Mouse (Mus musculus): ENCODE data around the gene Sdr39u1. TPM values are rescaled to one million over a fixed set of nuclear protein-coding genes. Genes with fewer than 3 reads are reported as not detected.
A peak's percentile ranks its signal among the peaks of the same experiment; 100 is the strongest.

Sdr39u1 gene
- total and polyA plus RNA-seq, 2 experiments from 2014 or later: 131 to 146 TPM

DNA sequence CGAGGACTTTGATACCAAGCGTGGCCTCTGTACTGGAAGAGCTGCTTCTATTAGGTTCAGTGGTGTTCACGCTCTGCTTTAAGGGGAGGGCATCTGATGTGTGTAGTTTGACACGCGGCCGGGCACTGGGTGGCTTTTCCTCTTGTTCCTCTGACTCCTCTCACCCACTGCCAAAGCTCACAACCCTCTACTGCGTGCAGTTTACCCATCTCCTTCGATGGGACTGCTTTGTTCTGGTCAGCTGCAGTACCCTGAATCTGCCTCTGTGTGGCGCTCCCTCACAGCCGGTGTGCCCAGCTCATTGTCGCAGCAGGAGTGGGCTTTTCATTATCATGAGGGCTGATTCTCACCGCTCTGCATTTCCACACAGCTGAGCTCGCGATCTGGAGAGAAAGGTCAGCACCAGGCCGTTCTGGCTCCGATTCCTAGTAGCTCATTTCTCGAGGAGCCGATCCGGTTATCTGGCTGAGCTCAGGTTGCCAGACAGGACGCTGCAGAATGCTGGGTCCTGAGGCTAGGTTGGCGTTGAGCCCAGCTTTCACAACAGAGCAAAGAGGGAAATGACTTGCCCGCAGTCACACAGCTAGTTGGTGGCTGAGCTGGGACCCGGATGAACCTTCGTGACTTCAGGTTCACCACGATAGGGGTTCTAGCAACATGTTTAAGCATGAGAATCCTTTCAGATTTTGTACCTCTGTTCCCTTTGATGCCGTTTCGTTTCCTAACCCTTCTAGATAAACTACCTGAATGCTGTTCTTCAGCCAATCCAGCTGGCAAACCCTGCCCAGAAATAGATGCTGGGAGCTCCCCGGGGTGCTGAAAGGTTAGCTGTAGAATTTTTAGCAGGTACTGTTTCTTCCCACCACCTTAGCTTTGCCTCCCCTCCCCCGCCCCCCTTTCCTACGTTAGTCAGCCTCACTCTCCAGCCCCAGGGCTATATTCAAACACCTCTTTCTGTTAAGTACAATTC lies 26.1 kb downstream of the Sdr39u1 start:
- ATAC-seq (ENCODE audit: low FRiP score) (peak; percentile 70), DNase-seq (ENCODE audit: low spot score) (peak; percentile 87)
- 0 out of 2 replicates have a peak overlapping the region, but pooled peaks have one; percentile 24 for H3K9ac ChIP-seq (replicated peaks; ENCODE audit: low read length, poor library complexity, severe bottlenecking)
- H3K36me3 ChIP-seq (ENCODE audit: insufficient read depth, low read length): peaks cover 37% of the 10 kb centered on the region
- H3K9me3 ChIP-seq (ENCODE audit: low read length): no peaks in the 10 kb centered on the region
- no peaks in the 10 kb centered on the region for H3K4me1 ChIP-seq (ENCODE audit: insufficient read depth, low read length)
- peak overlapping the region; percentile 27; the same call in 1 of the 2 replicates for H3K4me2 ChIP-seq (ENCODE audit: low read depth, low read length, poor library complexity, severe bottlenecking)
- peak; percentile 94 for TF ChIP-seq CTCF (IDR thresholded peaks at IDR 0.05)
- no peaks in the 10 kb centered on the region for H3K27me3 ChIP-seq (ENCODE audit: insufficient read depth, low read length)
- H3K27ac ChIP-seq (ENCODE audit: low read depth, low read length): peak overlapping the region; percentile 55
- WGBS: 18% methylated on average over 30 of the region's 30 CpGs
- no peak overlapping the region for H3K4me3 ChIP-seq (ENCODE audit: low read depth, low read length)

DNA sequence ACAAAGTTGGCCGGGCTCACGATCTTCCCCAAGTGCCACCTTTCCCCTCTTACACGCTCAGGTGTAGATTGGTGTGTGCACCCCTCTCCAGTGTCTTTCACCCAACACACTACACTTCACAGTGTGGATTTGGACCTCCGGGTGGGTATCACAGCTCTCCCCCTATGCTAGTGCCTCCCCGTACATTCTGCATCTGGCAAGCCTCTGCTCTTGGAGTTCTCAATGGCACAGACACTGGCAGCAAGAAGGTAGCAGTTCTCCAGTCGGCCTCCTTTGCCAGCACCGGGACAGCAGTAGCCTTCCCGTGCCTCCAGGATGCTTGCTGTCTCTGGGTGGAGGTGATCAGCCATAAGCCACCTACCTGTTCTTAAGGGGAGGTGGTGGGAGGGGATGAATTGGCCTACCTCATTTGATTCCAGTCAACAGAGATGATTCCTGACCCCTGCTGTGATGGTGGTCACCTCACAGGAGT lies 26.8 kb downstream of the Sdr39u1 start:
- H3K4me3 ChIP-seq (ENCODE audit: low read depth, low read length): no peak overlapping the region
- peaks cover 42% of the 10 kb centered on the region for H3K36me3 ChIP-seq (ENCODE audit: insufficient read depth, low read length)
- 87% methylated on average over 8 of the region's 8 CpGs for WGBS
- no peaks in the 10 kb centered on the region for H3K27me3 ChIP-seq (ENCODE audit: insufficient read depth, low read length)
- H3K9ac ChIP-seq (replicated peaks; ENCODE audit: low read length, poor library complexity, severe bottlenecking): no peak overlapping the region
- no peak overlapping the region; the same call in 1 of the 2 replicates for H3K27ac ChIP-seq (ENCODE audit: low read depth, low read length)
- no peak for TF ChIP-seq CTCF (IDR thresholded peaks at IDR 0.05)
- peak overlapping the region; percentile 27; the same call in 1 of the 2 replicates for H3K4me2 ChIP-seq (ENCODE audit: low read depth, low read length, poor library complexity, severe bottlenecking)
- H3K9me3 ChIP-seq (ENCODE audit: low read length): no peaks in the 10 kb centered on the region
- ATAC-seq (ENCODE audit: low FRiP score) (peak; percentile 17; the same call in 1 of the 2 replicates), DNase-seq (ENCODE audit: low spot score) (no peak)
- no peaks in the 10 kb centered on the region for H3K4me1 ChIP-seq (ENCODE audit: insufficient read depth, low read length)

- TF ChIP-seq CTCF (IDR thresholded peaks at IDR 0.05): no peak
- no peak overlapping the region for H3K27ac ChIP-seq (ENCODE audit: low read depth, low read length)
- WGBS: 90% methylated on average over 17 of the region's 17 CpGs
- peaks cover 49% of the 10 kb centered on the region for H3K36me3 ChIP-seq (ENCODE audit: insufficient read depth, low read length)
- no peaks in the 10 kb centered on the region for H3K4me1 ChIP-seq (ENCODE audit: insufficient read depth, low read length)
- H3K9me3 ChIP-seq (ENCODE audit: low read length): no peaks in the 10 kb centered on the region
- H3K4me2 ChIP-seq (ENCODE audit: low read depth, low read length, poor library complexity, severe bottlenecking): no peak overlapping the region
- H3K27me3 ChIP-seq (ENCODE audit: insufficient read depth, low read length): no peaks in the 10 kb centered on the region
- no peak overlapping the region for H3K4me3 ChIP-seq (ENCODE audit: low read depth, low read length)
- H3K9ac ChIP-seq (replicated peaks; ENCODE audit: low read length, poor library complexity, severe bottlenecking): no peak overlapping the region
- no peak for DNase-seq (ENCODE audit: low spot score)
- ATAC-seq (ENCODE audit: low FRiP score): no peak
Measured at GRCm38 (mm10) chr14:55872551-55872950, 27.5 kb downstream of the Sdr39u1 start.

DNA sequence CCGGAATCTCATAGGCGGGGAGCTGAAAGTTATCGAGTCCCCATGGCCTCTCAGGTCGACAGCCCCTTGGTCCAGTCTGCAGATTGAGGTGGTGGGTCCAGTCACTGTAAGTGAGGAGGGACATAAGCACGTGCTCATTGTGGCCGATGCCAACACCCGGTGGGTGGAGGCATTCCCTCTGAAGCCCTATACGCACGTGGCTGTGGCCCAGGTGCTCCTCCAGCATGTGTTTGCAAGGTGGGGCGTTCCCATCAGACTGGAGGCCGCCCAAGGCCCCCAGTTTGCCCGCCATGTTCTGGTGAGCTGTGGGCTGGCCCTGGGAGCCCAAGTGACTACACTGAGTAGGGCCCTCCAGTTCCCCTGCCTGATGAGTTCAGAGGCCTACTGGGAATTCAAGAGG lies 28.1 kb downstream of the Sdr39u1 start:
- no peak overlapping the region for H3K27ac ChIP-seq (ENCODE audit: low read depth, low read length)
- WGBS: 91% methylated on average over 12 of the region's 12 CpGs
- H3K9ac ChIP-seq (replicated peaks; ENCODE audit: low read length, poor library complexity, severe bottlenecking): no peak overlapping the region
- no peak for ATAC-seq (ENCODE audit: low FRiP score)
- H3K36me3 ChIP-seq (ENCODE audit: insufficient read depth, low read length): peaks cover 49% of the 10 kb centered on the region
- no peaks in the 10 kb centered on the region for H3K4me1 ChIP-seq (ENCODE audit: insufficient read depth, low read length)
- no peak overlapping the region for H3K4me2 ChIP-seq (ENCODE audit: low read depth, low read length, poor library complexity, severe bottlenecking)
- no peak for TF ChIP-seq CTCF (IDR thresholded peaks at IDR 0.05)
- no peaks in the 10 kb centered on the region for H3K27me3 ChIP-seq (ENCODE audit: insufficient read depth, low read length)
- no peak for DNase-seq (ENCODE audit: low spot score)
- H3K9me3 ChIP-seq (ENCODE audit: low read length): no peaks in the 10 kb centered on the region
- no peak overlapping the region for H3K4me3 ChIP-seq (ENCODE audit: low read depth, low read length)

- no peak for TF ChIP-seq CTCF (IDR thresholded peaks at IDR 0.05)
- DNase-seq (ENCODE audit: low spot score): no peak
- H3K4me2 ChIP-seq (ENCODE audit: low read depth, low read length, poor library complexity, severe bottlenecking): no peak overlapping the region
- no peaks in the 10 kb centered on the region for H3K9me3 ChIP-seq (ENCODE audit: low read length)
- WGBS: 96% methylated on average over 6 of the region's 6 CpGs
- no peaks in the 10 kb centered on the region for H3K27me3 ChIP-seq (ENCODE audit: insufficient read depth, low read length)
- no peak overlapping the region for H3K9ac ChIP-seq (replicated peaks; ENCODE audit: low read length, poor library complexity, severe bottlenecking)
- H3K4me1 ChIP-seq (ENCODE audit: insufficient read depth, low read length): no peaks in the 10 kb centered on the region
- no peak overlapping the region for H3K27ac ChIP-seq (ENCODE audit: low read depth, low read length)
- no peak overlapping the region for H3K4me3 ChIP-seq (ENCODE audit: low read depth, low read length)
- no peak for ATAC-seq (ENCODE audit: low FRiP score)
- H3K36me3 ChIP-seq (ENCODE audit: insufficient read depth, low read length): peaks cover 70% of the 10 kb centered on the region
Measured at GRCm38 (mm10) chr14:55869538-55869937, 30.6 kb downstream of the Sdr39u1 start.
